Mouse (Mus musculus): ENCODE results near the gene Pcdh7.
"Not testable (repeated sequence)": the region's sequence is repeated elsewhere in the genome, so short reads cannot be mapped to it uniquely, and the experiment has no call there.

Pcdh7 gene

DNA sequence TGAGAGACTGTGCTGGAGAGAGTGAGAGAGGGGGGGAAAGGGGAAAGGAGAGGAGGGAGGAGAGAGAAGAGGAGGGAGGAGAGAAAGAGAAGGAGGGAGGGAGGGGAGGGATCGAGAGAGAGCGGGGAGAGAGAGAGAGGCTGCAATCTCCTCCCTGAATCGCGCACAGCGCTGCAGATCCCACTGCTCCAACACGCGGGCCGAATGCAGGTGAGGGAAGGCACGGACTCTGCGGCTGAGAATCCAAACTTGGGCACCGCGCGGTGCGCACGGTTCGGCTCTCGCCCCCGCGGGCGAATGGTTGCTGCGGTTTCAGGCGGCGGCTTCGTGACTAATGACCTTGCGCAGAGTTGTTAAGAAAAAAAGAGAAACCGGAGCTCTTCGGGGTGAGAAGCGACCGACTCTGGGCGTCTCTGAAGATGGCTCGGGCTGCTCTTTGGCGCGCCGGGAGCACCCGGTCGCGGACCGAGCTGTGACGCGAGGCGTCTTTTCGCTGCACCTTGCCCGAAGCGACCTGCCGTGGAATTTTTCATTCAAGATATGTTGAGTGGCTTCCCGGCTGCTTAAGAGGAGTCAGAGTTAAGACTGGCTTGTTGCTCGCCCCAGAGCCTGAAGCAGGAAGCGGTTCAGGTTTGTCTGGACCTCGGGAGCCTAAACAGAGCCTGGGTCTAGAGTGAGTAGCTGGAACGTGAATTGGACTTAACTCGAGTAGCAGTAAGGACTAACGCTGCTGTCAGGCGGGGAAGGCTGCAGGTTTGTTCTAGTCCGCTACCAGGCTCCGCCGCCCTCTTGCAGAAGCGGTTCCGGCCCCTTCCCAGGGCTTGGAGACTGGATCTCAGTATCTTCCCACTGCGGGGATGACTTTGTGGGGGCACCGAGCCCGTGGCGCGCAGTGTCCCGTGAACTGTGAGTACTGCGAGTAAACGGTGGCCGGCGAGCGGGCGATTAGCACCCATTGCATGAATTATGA, at the start of gene Pcdh7:
Gene Pcdh7, plus strand, starts transcription at position 62 of the 970 bp plus-strand sequence.
- CTCF ChIA-PET: no interaction called here

- CTCF ChIA-PET: not testable (repeated sequence)
Measured at GRCm38 (mm10) chr5:57676970-57677369, 40.8 kb upstream of the Pcdh7 start.

- CTCF ChIA-PET: no interaction called here
Measured at GRCm38 (mm10) chr5:57708396-57708795, 9.4 kb upstream of the Pcdh7 start.

DNA sequence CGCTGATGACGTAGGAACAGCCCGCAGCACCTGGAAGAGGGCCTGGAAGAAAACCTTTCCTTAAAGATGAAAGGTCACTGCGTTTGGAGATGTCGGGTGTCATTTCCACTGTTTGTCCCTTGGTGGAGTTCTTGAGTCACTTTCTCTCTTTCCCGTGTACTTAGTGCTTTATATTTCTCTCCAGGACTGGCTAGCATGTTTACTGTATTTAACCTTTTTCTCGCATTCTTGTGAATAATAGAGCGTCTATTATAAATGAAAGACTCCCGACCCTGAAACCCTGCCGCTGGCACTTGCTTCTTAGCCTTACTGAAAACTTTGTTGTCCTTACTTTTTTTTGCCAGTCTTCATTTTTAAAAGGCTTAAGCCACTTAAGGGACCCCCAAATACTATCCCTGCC, 3.8 kb upstream of the Pcdh7 start:
- CTCF ChIA-PET: no interaction called here

DNA sequence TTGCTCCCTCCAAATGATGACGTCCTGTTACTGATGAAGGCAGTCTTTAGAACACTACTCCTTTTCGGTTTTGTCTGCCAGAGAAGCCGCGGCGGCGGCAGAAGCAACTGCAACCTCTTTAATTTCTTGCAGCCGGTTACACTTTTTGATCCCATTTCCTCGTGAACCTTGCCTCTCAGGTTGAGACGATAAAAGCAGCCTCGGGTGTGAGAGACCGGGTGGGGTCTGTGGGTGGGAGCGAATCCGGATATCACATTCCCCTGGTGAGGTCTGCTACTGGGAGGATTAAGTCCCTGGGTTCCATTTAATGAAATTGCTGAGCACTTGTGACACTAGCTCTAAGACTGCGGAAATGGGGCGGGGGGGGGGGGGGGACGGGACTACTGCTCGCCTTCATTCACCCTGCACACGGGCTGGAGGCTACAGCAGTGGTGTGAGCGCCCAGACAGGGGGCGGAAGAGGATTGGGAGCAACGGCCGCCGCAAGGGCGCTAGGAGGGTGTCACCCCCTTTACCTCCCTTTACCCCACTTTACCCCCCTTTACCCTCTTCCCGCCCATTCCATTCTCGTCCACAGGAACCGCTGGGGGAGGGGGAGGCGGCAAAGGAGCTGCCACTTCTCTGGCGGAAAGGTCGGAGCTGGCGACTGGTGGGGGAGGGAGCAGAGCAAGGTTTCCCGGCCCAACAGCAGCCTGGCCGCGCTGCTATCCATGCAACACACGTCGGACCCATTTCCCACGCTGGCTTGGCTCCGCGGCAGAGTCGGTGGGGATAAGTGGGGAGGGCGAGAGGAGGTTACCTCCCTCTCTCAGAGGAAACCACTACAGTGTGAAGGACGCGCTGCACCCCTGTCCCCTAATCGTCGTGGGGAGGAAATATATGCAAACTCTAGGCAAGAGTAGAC, 2.9 kb upstream of the Pcdh7 start:
- CTCF ChIA-PET: no interaction called here

DNA sequence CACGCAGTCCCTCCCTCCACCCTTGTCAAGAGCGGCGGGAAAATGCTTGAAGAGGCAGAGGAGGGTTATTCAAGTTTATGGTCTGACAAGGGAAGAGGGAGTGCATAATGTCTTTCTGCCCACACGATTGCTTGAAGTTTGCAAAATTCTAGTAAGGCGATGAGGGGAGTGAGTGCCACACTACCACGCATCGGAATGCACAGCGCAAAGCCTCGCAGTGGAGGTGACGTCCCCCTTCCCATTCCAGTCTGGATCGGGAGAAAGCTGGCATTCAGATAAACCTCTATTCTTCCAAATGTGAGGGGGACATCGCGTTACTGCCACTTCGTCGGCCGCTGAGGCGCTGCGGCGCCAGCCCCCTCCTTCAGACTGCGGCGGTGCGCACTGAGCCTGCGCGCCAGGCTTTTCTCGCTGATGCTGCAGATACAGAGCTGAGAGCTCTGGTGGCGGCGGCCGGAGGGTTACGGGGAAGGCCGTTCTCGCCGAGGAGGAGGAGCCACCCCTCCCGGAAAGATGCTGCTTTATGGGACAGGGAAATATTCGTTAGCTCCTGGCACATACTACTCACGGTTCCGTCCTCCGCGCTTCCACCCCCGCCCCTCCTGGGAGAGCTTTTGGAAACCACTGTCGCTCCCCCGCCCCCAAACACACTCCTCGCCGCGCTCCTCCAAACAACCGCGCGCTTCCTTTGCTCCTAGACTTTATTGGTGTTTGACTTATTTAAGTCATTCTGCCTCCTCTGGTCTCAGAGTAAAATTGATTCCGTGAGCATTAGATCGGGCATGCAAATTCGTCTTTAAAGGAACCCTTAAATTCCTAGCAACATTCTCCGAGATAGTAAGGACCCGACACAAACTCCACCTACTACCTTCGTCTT, 2.0 kb upstream of the Pcdh7 start:
- CTCF ChIA-PET: no interaction called here

DNA sequence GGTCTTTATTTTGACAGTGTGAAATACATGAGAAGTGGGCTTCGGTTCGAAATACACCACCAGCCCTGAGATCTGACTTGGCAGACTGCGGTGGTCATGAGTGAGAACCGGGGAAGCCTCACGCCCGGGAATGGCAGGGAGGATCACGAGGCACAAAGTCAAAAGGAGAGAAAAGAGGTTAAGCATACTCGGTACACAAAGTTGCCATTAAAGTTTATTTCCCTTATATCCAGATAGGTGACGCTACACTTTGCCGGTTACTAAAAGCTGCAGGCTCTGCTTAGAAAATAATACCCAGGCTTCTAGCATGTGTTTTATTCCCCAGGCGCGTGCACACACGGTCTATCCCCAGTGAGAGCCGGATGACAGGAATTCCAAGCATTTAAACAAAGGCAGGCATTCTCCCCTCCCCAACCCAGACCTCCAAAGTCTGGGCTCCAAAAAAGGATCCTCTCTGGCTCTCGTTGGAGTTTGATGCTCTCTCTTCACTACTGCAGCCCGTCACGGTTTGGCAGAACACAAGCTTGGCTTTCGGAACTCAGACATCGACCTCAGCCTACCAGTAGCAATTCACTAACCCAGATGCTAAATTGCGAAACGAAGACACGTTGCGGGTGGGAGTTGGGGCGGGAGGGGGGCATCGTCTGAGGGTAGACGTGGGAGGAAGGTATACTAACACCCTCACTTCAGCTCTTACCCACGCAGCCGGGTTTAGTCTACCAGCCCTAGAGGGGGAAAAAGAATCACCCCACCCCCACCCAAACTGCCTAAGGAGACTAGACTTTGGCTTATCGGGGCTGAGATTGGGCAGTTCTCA, 1.1 kb upstream of the Pcdh7 start:
- CTCF ChIA-PET: no interaction called here

DNA sequence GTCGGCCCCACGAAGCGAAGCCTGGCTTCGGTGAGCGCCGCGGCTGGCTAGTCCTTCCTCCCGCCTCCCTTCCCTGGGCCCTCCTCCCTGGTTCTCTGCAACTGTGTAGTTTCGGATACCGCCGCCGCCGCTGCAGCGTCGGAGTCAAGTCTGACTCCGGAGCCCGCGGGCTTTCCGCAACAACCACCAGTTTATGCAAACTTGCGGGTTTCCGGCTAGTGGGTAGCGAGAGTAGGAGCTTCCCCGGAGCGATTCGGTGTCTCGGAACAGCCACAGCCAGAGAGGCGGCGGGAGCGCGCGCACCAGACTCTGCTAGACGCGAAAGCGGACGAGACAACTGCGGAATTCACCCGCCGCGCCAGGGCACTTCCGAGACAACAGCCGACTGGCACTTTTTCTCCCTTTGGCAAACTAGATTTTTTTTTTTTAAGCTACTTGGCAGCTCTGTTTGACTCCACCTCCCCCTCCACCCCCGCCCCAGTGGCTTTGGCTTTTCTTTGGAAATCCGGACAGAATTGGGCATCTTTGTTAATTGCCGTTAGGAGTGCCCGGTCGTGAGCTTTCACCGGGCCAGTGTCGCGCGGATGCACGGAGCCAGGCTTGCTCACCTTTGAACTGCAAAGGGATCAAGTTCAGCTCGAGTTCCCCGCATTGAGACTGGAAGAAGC, 395 bp upstream of the Pcdh7 start:
- CTCF ChIA-PET: no interaction called here

DNA sequence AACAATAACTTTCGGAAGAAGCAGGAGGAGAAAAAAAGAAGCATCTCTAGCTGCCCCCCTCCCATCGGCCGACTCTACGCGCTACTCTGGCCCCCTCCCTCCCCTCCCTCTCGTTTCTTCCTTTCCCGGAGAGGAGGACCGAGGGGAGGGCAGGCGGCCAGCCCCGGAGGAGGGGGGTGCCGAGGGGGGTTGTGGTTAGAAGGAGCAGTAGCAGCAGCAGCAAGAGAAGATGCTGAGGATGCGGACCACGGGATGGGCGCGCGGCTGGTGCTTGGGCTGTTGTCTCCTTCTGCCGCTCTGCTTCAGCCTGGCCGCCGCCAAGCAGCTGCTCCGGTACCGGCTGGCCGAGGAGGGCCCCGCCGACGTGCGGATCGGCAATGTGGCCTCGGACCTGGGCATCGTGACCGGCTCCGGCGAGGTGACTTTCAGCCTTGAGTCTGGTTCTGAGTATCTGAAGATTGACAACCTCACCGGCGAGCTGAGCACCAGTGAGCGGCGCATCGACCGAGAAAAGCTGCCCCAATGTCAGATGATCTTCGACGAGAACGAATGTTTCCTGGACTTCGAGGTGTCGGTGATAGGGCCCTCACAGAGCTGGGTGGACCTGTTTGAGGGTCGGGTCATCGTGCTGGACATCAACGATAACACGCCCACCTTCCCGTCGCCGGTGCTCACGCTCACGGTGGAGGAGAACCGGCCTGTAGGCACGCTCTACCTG, 1.3 kb downstream of the Pcdh7 start:
- CTCF ChIA-PET: no interaction called here

DNA sequence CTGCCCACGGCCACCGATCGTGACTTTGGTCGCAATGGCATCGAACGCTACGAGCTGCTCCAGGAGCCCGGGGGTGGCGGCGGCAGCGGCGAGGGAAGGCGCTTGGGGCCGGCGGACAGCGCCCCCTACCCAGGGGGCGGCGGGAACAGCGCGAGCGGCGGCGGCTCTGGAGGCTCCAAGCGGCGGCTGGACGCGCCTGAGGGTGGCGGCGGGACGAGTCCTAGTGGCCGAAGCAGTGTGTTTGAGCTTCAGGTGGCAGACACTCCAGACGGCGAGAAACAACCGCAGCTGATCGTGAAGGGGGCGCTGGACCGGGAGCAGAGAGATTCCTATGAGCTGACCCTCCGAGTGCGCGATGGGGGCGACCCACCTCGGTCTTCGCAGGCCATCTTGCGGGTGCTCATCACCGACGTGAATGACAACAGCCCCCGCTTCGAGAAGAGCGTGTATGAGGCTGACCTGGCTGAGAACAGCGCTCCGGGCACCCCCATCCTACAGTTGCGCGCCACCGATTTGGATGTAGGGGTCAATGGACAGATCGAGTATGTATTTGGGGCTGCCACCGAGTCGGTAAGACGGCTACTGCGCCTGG, 1.9 kb downstream of the Pcdh7 start:
- CTCF ChIA-PET: no interaction called here

- CTCF ChIA-PET: no interaction called here
Measured at GRCm38 (mm10) chr5:57720206-57720880, 2.6 kb downstream of the Pcdh7 start.

- CTCF ChIA-PET: no interaction called here
Measured at GRCm38 (mm10) chr5:57721148-57721712, 3.5 kb downstream of the Pcdh7 start.

DNA sequence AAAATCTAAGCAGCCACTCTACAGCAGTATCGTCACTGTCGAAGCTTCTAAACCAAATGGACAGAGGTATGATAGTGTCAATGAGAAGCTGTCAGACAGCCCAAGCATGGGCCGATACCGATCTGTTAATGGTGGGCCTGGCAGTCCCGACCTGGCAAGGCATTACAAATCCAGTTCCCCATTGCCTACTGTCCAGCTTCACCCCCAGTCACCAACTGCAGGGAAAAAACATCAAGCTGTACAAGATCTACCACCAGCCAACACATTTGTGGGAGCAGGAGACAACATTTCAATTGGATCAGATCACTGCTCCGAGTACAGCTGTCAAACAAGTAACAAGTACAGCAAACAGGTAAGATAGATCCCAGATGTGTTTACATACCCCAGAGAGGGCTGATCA, 4.2 kb downstream of the Pcdh7 start:
- CTCF ChIA-PET: no interaction called here

GRCm38 (mm10) chr5:57733451-57733850, 15.7 kb downstream of the Pcdh7 start:
- CTCF ChIA-PET: no interaction called here

DNA sequence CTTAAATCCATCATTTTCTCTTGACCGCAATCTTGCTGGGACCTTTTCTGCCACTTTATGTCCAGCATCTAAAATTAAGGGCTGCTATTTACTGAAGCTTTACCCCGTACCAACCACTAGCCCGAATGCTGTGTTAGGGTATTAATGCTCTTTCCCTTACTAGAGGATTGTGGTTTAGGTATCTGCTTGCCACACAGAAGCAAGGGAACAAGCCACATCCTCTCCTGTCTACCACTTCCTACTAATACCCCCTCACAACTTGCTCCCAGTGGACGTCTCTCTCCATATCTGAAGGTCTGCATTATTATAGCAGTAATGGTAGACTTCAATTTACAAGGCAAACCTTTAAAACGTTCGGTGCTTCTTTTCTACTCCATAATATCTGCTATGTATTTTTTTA, 18.0 kb downstream of the Pcdh7 start:
- CTCF ChIA-PET: no interaction called here

DNA sequence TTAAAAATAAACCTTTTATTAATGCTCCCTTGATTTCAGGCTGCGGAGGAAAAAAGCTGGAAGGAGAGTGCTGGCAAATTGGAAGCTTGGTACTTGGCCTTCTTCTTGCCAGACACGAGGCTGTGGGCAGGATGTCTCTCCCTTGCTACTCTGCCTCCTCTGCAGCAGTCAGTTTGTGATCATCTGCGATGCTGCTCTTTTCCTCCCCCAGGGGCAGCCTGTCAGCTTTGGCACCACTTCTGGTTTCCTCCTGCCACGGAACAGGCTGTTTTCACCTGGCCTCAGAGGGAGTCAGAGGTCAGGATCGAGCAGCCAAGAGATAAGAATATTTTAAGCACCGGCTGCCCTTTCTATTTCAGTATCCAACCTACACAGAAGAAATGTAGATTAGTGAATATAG, 25.2 kb downstream of the Pcdh7 start:
- CTCF ChIA-PET: no interaction called here

- CTCF ChIA-PET: no interaction called here
Measured at GRCm38 (mm10) chr5:57743956-57744661, 26.3 kb downstream of the Pcdh7 start.

DNA sequence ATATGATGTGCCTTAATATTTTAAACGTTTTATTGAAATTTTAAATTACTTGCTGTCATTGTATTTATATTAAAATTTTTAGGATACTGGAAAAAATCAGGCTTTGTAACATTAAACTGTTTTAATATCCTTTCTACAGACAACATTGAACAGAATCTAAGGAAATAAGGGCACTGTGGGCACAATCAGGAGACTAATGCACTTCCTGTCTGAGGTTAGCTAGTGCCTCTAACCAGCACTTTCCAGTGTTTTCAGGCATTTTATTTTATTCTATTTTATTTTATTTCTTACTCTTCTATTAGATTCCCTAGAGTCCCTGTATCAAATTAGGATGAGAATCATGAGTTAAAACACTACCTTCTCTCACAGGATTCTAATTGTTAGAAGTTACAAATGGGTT, 28.1 kb downstream of the Pcdh7 start:
- CTCF ChIA-PET: no interaction called here
